Mouse (Mus musculus): ENCODE measurements at regions not wholly inside any gene's neighbourhood (a gene's known extent, or its start where the extent isn't known, plus 50 kb on each side); places are given as distances from the start of the nearest gene placed in this dataset.
"Not testable (repeated sequence)": the region's sequence is repeated elsewhere in the genome, so short reads cannot be mapped to it uniquely, and the experiment has no call there.

- in situ Hi-C loops (cut with MboI; ENCODE audit: low sequenced_read_pairs in 2 of 2, unreplicated experiment in 2 of 2): no loop called here
- TF ChIP-seq ZNF384 (IDR thresholded peaks at IDR 0.05; ENCODE audit: low read depth, low read length) (no peak), MAFK (IDR thresholded peaks at IDR 0.05; ENCODE audit: insufficient read depth, low read depth, low read length) (no peak), HCFC1 (IDR thresholded peaks at IDR 0.05; ENCODE audit: borderline replicate concordance, insufficient read depth, low read length) (no peak), CHD2 (IDR thresholded peaks at IDR 0.05; ENCODE audit: low read depth, low read length) (no peak), ZC3H11A (IDR thresholded peaks at IDR 0.05; ENCODE audit: borderline replicate concordance, low read depth, low read length) (no peak)
- no peak overlapping the region for H3K27ac ChIP-seq (ENCODE audit: insufficient read depth, low read depth, low read length, poor library complexity, severe bottlenecking)
- no peaks in the 10 kb centered on the region for H3K36me3 ChIP-seq (ENCODE audit: control insufficient read depth, insufficient read depth, low read length, poor library complexity, severe bottlenecking)
- H3K9ac ChIP-seq (ENCODE audit: insufficient read depth, low read depth, low read length, poor library complexity, severe bottlenecking): no peak overlapping the region
- H3K4me1 ChIP-seq (ENCODE audit: control insufficient read depth in 2 of 2, insufficient read depth in 2 of 2, low read length in 2 of 2, poor library complexity in 1 of 2): peaks cover 3 to 6% of the 10 kb centered on the region in 2 experiments
- H3K9me3 ChIP-seq (ENCODE audit: control insufficient read depth, insufficient read depth, low read depth, low read length): no peaks in the 10 kb centered on the region
- DNase-seq (ENCODE audit: low read depth, low spot score): no peak
- no peak overlapping the region for H3K4me3 ChIP-seq (ENCODE audit: insufficient read depth in 1 of 2, low read depth in 1 of 2, low read length in 2 of 2, poor library complexity in 1 of 2, severe bottlenecking in 1 of 2)
These were observed 1163.3 kb downstream of the A830018L16Rik start for GRCm38 (mm10) chr1:12577027-12577703.

GRCm38 (mm10) chr1:12577978-12578377 is 1164.1 kb downstream of the A830018L16Rik start:
- no peak for TF ChIP-seq MAFK (IDR thresholded peaks at IDR 0.05; ENCODE audit: insufficient read depth, low read depth, low read length)
- TF ChIP-seq ZC3H11A (IDR thresholded peaks at IDR 0.05; ENCODE audit: borderline replicate concordance, low read depth, low read length): no peak
- no peak for TF ChIP-seq CHD2 (IDR thresholded peaks at IDR 0.05; ENCODE audit: low read depth, low read length)
- no peak for TF ChIP-seq HCFC1 (IDR thresholded peaks at IDR 0.05; ENCODE audit: borderline replicate concordance, insufficient read depth, low read length)
- TF ChIP-seq ZNF384 (IDR thresholded peaks at IDR 0.05; ENCODE audit: low read depth, low read length): no peak
- Histone ChIP-seq H3K9me3 (ENCODE audit: control insufficient read depth, insufficient read depth, low read depth, low read length) (no peaks in the 10 kb centered on the region), H3K4me1 (ENCODE audit: control insufficient read depth in 2 of 2, insufficient read depth in 2 of 2, low read length in 2 of 2, poor library complexity in 1 of 2) (peaks cover 3 to 6% of the 10 kb centered on the region in 2 experiments), H3K4me3 (ENCODE audit: insufficient read depth in 1 of 2, low read depth in 1 of 2, low read length in 2 of 2, poor library complexity in 1 of 2, severe bottlenecking in 1 of 2) (no peak overlapping the region), H3K27ac (ENCODE audit: insufficient read depth, low read depth, low read length, poor library complexity, severe bottlenecking) (no peak overlapping the region), H3K9ac (ENCODE audit: insufficient read depth, low read depth, low read length, poor library complexity, severe bottlenecking) (no peak overlapping the region), H3K36me3 (ENCODE audit: control insufficient read depth, insufficient read depth, low read length, poor library complexity, severe bottlenecking) (no peaks in the 10 kb centered on the region)
- DNase-seq (ENCODE audit: low read depth, low spot score): no peak
- in situ Hi-C loops (cut with MboI; ENCODE audit: low sequenced_read_pairs in 2 of 2, unreplicated experiment in 2 of 2): no loop called here

- Histone ChIP-seq H3K36me3 (ENCODE audit: control insufficient read depth, insufficient read depth, low read length, poor library complexity, severe bottlenecking) (no peaks in the 10 kb centered on the region), H3K4me1 (ENCODE audit: control insufficient read depth in 2 of 2, insufficient read depth in 2 of 2, low read length in 2 of 2, poor library complexity in 1 of 2) (peaks cover 2 to 5% of the 10 kb centered on the region in 2 experiments; a peak in 2 of 4 replicates), H3K27ac (ENCODE audit: insufficient read depth, low read depth, low read length, poor library complexity, severe bottlenecking) (no peak overlapping the region), H3K9me3 (ENCODE audit: control insufficient read depth, insufficient read depth, low read depth, low read length) (no peaks in the 10 kb centered on the region), H3K4me3 (ENCODE audit: insufficient read depth in 1 of 2, low read depth in 1 of 2, low read length in 2 of 2, poor library complexity in 1 of 2, severe bottlenecking in 1 of 2) (no peak overlapping the region), H3K9ac (ENCODE audit: insufficient read depth, low read depth, low read length, poor library complexity, severe bottlenecking) (no peak overlapping the region)
- in situ Hi-C loops (cut with MboI; ENCODE audit: low sequenced_read_pairs in 2 of 2, unreplicated experiment in 2 of 2): no loop called here
- no peak for DNase-seq (ENCODE audit: low read depth, low spot score)
- TF ChIP-seq MAFK (IDR thresholded peaks at IDR 0.05; ENCODE audit: insufficient read depth, low read depth, low read length) (no peak), ZNF384 (IDR thresholded peaks at IDR 0.05; ENCODE audit: low read depth, low read length) (no peak), HCFC1 (IDR thresholded peaks at IDR 0.05; ENCODE audit: borderline replicate concordance, insufficient read depth, low read length) (no peak), ZC3H11A (IDR thresholded peaks at IDR 0.05; ENCODE audit: borderline replicate concordance, low read depth, low read length) (no peak), CHD2 (IDR thresholded peaks at IDR 0.05; ENCODE audit: low read depth, low read length) (no peak)
These were observed 1169.1 kb downstream of the A830018L16Rik start for GRCm38 (mm10) chr1:12583012-12583411.

GRCm38 (mm10) chr1:12586981-12587380 is 1173.1 kb downstream of the A830018L16Rik start:
- in situ Hi-C loops (cut with MboI; ENCODE audit: low sequenced_read_pairs in 2 of 2, unreplicated experiment in 2 of 2); H3K9me3 ChIP-seq (ENCODE audit: control insufficient read depth, insufficient read depth, low read depth, low read length); H3K4me3 ChIP-seq (ENCODE audit: insufficient read depth in 1 of 2, low read depth in 1 of 2, low read length in 2 of 2, poor library complexity in 1 of 2, severe bottlenecking in 1 of 2); H3K9ac ChIP-seq (ENCODE audit: insufficient read depth, low read depth, low read length, poor library complexity, severe bottlenecking); H3K27ac ChIP-seq (ENCODE audit: insufficient read depth, low read depth, low read length, poor library complexity, severe bottlenecking); H3K4me1 ChIP-seq (ENCODE audit: control insufficient read depth in 2 of 2, insufficient read depth in 2 of 2, low read length in 2 of 2, poor library complexity in 1 of 2); H3K36me3 ChIP-seq (ENCODE audit: control insufficient read depth, insufficient read depth, low read length, poor library complexity, severe bottlenecking): not testable (repeated sequence)
- peak; percentile 29 for DNase-seq (ENCODE audit: low read depth, low spot score)

- TF ChIP-seq MAFK (IDR thresholded peaks at IDR 0.05; ENCODE audit: insufficient read depth, low read depth, low read length): no peak
- no peak for TF ChIP-seq ZC3H11A (IDR thresholded peaks at IDR 0.05; ENCODE audit: borderline replicate concordance, low read depth, low read length)
- no peak for TF ChIP-seq HCFC1 (IDR thresholded peaks at IDR 0.05; ENCODE audit: borderline replicate concordance, insufficient read depth, low read length)
- TF ChIP-seq ZNF384 (IDR thresholded peaks at IDR 0.05; ENCODE audit: low read depth, low read length): no peak
- no peak for TF ChIP-seq CHD2 (IDR thresholded peaks at IDR 0.05; ENCODE audit: low read depth, low read length)
- no peak for DNase-seq (ENCODE audit: low read depth, low spot score)
- Histone ChIP-seq H3K9me3 (ENCODE audit: control insufficient read depth, insufficient read depth, low read depth, low read length) (no peaks in the 10 kb centered on the region), H3K36me3 (ENCODE audit: control insufficient read depth, insufficient read depth, low read length, poor library complexity, severe bottlenecking) (no peaks in the 10 kb centered on the region), H3K9ac (ENCODE audit: insufficient read depth, low read depth, low read length, poor library complexity, severe bottlenecking) (no peak overlapping the region), H3K27ac (ENCODE audit: insufficient read depth, low read depth, low read length, poor library complexity, severe bottlenecking) (no peak overlapping the region), H3K4me1 (ENCODE audit: control insufficient read depth in 2 of 2, insufficient read depth in 2 of 2, low read length in 2 of 2, poor library complexity in 1 of 2) (no peaks in the 10 kb centered on the region), H3K4me3 (ENCODE audit: insufficient read depth in 1 of 2, low read depth in 1 of 2, low read length in 2 of 2, poor library complexity in 1 of 2, severe bottlenecking in 1 of 2) (no peak overlapping the region)
- in situ Hi-C loops (cut with MboI; ENCODE audit: low sequenced_read_pairs in 2 of 2, unreplicated experiment in 2 of 2): no loop called here
These were observed 1198.2 kb downstream of the A830018L16Rik start for GRCm38 (mm10) chr1:12612102-12612501.
